Mouse (Mus musculus): ENCODE data around the gene Pgam2. TPM values are rescaled to one million over a fixed set of nuclear protein-coding genes. Genes with fewer than 3 reads are reported as not detected.

Pgam2 gene
- total RNA-seq, 2 experiments from 2014 or later = 3,395 to 3,606 TPM

DNA sequence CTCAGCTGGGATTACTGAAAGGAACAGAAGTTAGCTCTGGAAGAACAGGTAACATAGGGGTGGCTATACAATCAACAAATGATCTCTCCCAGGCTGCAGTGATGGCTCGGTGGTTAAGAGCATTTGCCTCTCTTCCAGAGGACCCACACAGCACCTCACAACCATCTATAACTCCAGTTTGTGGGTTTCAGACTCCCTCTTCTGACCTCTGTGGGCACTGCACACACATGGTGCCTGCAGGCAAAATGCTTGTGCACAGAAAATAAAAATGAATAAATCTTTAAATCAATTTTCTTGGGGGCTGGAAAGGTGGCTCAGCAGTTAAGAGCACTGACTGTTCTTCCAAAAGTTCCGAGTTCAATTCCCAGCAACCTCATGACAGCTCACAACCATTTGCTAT, 25.1 kb downstream of the Pgam2 start:
- DNase-seq = no peak

DNA sequence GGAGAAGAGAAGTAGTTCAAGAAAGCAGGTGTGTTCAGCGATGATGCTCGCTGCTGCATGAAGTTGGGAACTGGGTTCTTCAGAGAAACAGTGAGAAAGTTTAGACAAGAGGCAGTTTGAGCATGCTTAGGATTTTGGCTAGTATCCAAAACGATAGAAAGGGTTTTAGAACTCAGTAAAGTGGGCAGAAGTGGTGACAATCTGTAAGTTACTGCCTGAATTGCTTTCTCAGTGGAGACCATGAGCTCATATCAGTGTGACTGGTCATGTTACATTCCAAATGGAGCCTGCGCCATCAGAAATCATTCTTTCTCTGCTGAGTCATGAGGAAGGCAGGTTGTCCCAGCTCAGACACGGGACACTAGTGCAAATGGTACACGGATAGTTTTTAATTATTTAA, 37.5 kb downstream of the Pgam2 start:
- DNase-seq = no peak

DNA sequence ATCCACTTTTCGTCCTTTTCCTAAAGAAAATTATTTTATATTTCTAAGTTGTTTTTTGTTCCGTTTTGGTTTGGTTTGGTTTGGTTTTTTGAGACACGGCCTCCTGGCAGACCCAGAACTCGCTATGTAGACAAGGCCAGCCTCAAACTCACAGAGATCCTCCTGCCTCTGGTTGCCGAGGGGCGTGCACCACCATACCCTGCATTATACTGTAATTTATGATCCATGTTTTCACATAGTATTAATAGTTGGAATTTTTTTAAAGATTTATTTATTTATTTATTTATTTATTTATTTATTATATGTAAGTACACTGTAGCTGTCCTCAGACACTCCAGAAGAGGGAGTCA, 40.9 kb downstream of the Pgam2 start:
- no peak for DNase-seq

DNA sequence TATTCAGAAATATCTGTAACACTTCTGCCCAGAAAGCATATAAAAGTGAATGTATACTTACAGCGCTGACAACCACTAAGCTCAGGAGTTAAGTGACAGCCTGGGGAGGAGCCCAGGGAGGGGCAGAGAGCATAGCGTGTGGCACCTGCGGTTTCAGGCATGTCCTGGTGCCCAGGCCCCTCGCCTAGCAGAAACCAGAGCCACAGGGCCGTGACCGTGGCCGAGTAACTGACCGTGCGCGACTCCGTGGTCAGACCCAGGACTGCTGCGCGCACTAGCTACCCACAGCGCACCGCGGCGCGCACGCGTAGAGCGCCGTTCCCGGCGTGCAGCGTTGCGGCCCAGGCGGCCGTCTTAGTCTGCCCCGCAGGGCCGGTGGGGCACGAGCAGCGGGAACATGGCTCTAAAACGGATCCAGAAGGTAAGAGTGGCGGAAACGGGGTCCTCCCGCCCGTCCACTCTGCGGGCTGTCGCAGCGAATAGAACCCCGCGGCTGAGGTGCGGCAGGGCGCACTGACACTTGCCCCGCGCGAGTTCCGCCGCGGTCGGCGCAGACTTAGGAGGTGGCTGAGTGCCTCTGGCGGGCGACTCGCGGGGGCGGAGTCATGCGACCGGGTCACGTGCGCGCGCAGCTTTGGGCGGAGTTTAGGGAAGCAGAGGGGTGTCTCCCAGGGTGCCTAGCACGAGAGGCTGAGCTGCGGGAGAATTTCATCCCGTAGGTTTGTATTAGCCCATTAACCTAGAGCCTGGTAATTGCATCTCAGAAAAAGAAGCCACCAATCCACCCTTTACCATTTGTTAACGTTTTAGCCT, 41.5 kb downstream of the Pgam2 start, which contains the start of gene Urgcp:
TSS of gene Urgcp (minus strand) at position 557 of the 813 bp plus-strand sequence.
- peak; percentile 92 for DNase-seq

DNA sequence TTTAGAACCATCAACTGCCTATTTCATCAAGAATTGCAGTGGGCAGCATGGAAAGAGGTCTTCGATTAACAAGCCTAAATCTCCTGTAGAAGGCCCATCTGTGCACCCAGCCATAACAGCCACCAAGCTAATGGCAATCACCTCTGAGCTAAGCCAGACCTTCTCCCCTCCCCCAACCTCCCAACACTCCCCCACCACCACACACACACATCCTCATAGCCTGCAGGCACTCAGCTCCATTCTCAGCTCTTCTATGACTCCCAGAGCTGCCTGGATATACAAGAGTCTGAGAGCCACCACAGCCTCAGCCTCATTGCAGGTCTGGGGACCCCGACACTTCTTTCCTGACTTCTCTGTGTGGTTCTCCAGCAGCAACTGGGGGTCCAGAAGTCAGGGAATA, 49.8 kb downstream of the Pgam2 start:
- DNase-seq = no peak

Other genes with a start within 250 kb of the Pgam2 start
- not detected for gene Ankrd36, start 234.0 kb downstream of the Pgam2 start, total RNA-seq (2021)
- 10 to 100 TPM; 89.1 to 96.9 TPM for gene Mrps24, start 88.1 kb downstream of the Pgam2 start, total RNA-seq (2021)
- 10 to 100 TPM; 39.0 to 41.3 TPM for gene Urgcp, start 41.4 kb downstream of the Pgam2 start, total RNA-seq (2021)
- 10 to 100 TPM; 11.7 to 14.8 TPM for gene Dbnl, start 15.2 kb downstream of the Pgam2 start, total RNA-seq (2021)
- 1 to 10 TPM; 1.8 to 2.8 TPM for gene Polm, start 34.3 kb upstream of the Pgam2 start, total RNA-seq (2021)
- 10 to 100 TPM; 23.9 to 31.3 TPM for gene Aebp1, start 58.2 kb upstream of the Pgam2 start, total RNA-seq (2021)
- gene Pold2, start 74.6 kb upstream of the Pgam2 start, total RNA-seq (2021) = 10 to 100 TPM; 34.8 to 37.6 TPM
- gene Myl7, start 95.0 kb upstream of the Pgam2 start, total RNA-seq (2021) = not detected
- 1 to 10 TPM; 2.0 to 5.2 TPM for gene Gck, start 146.3 kb upstream of the Pgam2 start, total RNA-seq (2021)
- 10 to 100 TPM; 38.1 to 38.9 TPM for gene Ykt6, start 152.0 kb upstream of the Pgam2 start, total RNA-seq (2021)

All from gastrocnemius, postnatal 25 days (tissue).